Mouse (Mus musculus) forebrain, embryonic 11.5 days (tissue): Measurements from ENCODE around the gene Zhx3. TPM values are rescaled to one million over a fixed set of nuclear protein-coding genes. Genes with fewer than 3 reads are reported as not detected.

Experiments used
- ATAC-seq: fragments of 200-750 bp; cut with Nextera tagmentation; replicated peaks from 2 replicates; pipeline ENCODE4 v1.8.0; 2017; ENCODE audit warnings: moderate TSS enrichment; ENCODE audit not compliant: low FRiP score
- DNase-seq: peaks from one replicate; pipeline ENCODE4 v3.0.0-alpha.2; 2017; ENCODE audit warnings: low spot score
- H3K27ac ChIP-seq: fragments of 300-500 bp; sonication (generic); 2 replicates; pipeline ENCODE4 v1.5.1; 2014; ENCODE audit warnings: low read depth, low read length
- H3K27me3 ChIP-seq: fragments of 300-500 bp; sonication (generic); 2 replicates; pipeline ENCODE4 v1.6.1; 2014; ENCODE audit warnings: mild to moderate bottlenecking, low read length, mixed read lengths; ENCODE audit not compliant: control insufficient read depth, insufficient read depth
- H3K36me3 ChIP-seq: fragments of 300-500 bp; sonication (generic); 2 replicates; pipeline ENCODE4 v1.6.1; 2014; ENCODE audit warnings: mild to moderate bottlenecking, low read length, moderate library complexity, mixed read lengths; ENCODE audit not compliant: control insufficient read depth, insufficient read depth
- H3K4me1 ChIP-seq: fragments of 300-500 bp; sonication (generic); replicated peaks from 2 replicates; pipeline ENCODE4 v1.6.1; 2014; ENCODE audit warnings: low read length, mixed read lengths; ENCODE audit not compliant: control insufficient read depth, insufficient read depth
- H3K4me2 ChIP-seq: fragments of 300-500 bp; sonication (generic); 2 replicates; pipeline ENCODE4 v1.6.1; 2014; ENCODE audit warnings: low read depth, mild to moderate bottlenecking, low read length, moderate library complexity, mixed read lengths; ENCODE audit not compliant: severe bottlenecking
- H3K4me3 ChIP-seq: fragments of 300-500 bp; sonication (generic); 2 replicates; pipeline ENCODE4 v1.5.1; 2014; ENCODE audit warnings: low read depth, low read length
- H3K9ac ChIP-seq: fragments of 300-500 bp; sonication (generic); 2 replicates; pipeline ENCODE4 v1.6.1; 2014; ENCODE audit warnings: low read length
- H3K9me3 ChIP-seq: fragments of 300-500 bp; sonication (generic); 2 replicates; pipeline ENCODE4 v1.6.1; 2016; ENCODE audit warnings: low read length, mixed read lengths; ENCODE audit not compliant: control insufficient read depth
- WGBS: fragments of 180-500 bp; shearing (Covaris S2); extraction: QIAGEN DNeasy Blood & Tissue Kit; methylation state at CpG from one replicate; pipeline ENCODE4 v1.1.7; 2014; 5-methylcytosine and 5-hydroxymethylcytosine counted together
- polyA plus RNA-seq: library from polyadenylated mRNA; unstranded; fragments of >200 nt; fragmentation: Nextera tagmentation; extraction: Ambion mirVana; gene quantifications from 2 replicates; pipeline ENCODE4 v1.2.1, GENCODE M21; 2014

Zhx3 gene
- polyA plus RNA-seq, 1 experiment from 2014 or later = 10.0 TPM

DNA sequence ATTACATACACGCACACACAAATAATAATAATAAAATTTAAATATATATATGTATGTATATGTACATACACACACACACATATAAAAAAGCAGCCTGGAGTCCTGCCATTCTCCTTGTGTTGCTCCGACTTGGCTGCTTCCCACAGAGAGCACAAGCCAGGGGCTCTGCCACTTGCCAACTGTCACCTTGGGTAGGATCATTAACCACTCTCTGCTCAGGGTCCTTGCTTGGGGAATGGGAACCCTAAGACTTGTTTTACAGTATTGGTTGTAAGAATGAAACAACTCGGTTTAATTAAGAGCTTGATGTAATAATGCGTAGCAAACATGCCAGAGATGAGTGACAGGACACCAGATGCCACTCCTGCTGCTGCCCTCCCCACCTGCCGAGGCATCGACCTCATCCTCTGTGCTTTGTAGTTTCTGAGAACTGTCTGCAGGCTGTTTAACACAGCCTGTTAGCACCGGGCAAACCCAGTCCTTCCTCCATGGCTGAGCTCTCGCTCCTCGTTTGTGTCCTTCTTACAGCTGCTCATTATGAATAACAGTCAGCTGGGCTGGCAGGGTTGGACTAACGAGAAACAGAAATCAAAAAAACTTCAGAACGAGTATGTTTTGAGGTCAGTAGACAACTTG is 132.2 kb downstream of the Zhx3 start:
- Histone ChIP-seq H3K4me3 (no peak overlapping the region), H3K9ac (no peak overlapping the region), H3K27me3 (no peaks in the 10 kb centered on the region), H3K27ac (no peak overlapping the region), H3K36me3 (no peaks in the 10 kb centered on the region; the same call in 1 of the 2 replicates), H3K4me2 (no peak overlapping the region), H3K4me1 (0 out of 2 replicates have a peak, but pooled peaks cover 3% of the 10 kb centered on the region), H3K9me3 (no peaks in the 10 kb centered on the region)
- no peak for DNase-seq
- WGBS = 73% methylated on average over 11 of the region's 11 CpGs
- ATAC-seq = no peak

DNA sequence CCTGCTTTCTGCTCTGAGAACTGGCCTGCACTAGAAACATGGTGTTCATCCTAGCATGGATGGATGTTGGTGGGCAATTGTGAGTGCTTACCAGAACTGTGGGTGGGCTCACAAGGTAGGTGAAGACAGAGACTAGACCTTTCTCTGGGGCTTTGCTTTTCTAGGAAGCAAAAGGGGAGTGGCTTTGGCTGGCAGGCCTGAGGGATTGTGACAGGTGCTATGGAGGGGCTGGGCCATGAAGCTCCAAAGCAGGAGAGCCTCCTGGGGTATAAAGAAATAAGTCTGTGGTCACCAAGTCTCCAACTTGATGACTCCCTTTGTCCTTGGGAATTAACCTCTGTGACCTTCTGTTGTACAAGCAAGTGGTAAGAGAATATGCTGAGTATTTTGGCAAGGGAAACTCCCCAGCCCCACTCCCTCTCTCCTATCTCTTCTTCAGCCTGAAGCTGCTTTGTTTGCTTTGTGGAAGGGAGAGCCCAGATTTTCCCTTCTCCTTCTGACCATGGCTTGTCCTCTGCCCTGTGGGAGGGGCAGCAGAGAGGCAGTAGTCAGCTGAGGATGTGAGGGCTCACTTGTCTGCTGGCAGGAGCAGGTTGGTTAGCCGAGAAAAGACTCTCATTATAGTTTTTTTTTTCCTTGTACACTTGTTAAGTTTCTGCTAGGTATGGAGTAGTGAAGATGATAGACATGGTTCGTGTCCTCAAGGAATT is 133.0 kb downstream of the Zhx3 start:
- Histone ChIP-seq H3K9me3 (no peaks in the 10 kb centered on the region), H3K4me2 (no peak overlapping the region), H3K4me1 (0 out of 2 replicates have a peak, but pooled peaks cover 3% of the 10 kb centered on the region), H3K9ac (no peak overlapping the region), H3K4me3 (no peak overlapping the region), H3K36me3 (no peaks in the 10 kb centered on the region; the same call in 1 of the 2 replicates), H3K27me3 (no peaks in the 10 kb centered on the region), H3K27ac (no peak overlapping the region)
- DNase-seq (no peak), ATAC-seq (no peak)
- 58% methylated on average over 2 of the region's 2 CpGs for WGBS

DNA sequence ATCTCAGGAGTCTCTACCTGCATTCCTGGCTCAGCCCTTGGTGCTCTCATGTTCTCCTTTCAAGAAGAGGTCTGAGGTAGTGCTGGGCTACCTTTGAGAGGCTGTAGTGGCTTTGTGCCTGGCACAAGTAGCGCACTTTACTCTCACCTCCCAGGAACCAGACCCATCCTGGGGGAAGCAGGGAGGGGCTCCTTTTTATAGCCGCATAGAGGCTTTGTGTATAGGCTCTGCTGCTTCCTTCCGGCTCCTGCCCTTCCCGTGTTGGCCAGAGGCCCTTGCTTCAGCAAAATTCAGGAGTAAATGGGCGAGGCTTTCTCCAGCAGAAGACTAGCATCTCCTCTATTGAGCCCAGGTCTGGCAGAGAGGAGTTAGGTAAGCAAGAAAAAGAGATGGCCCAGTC is 134.4 kb downstream of the Zhx3 start:
- Histone ChIP-seq H3K4me3 (no peak overlapping the region), H3K27ac (no peak overlapping the region), H3K9me3 (no peaks in the 10 kb centered on the region), H3K27me3 (no peaks in the 10 kb centered on the region), H3K4me1 (0 out of 2 replicates have a peak, but pooled peaks cover 3% of the 10 kb centered on the region), H3K4me2 (no peak overlapping the region), H3K36me3 (no peaks in the 10 kb centered on the region; the same call in 1 of the 2 replicates), H3K9ac (no peak overlapping the region)
- WGBS = 83% methylated on average over 5 of the region's 5 CpGs
- no peak for DNase-seq
- ATAC-seq = no peak

DNA sequence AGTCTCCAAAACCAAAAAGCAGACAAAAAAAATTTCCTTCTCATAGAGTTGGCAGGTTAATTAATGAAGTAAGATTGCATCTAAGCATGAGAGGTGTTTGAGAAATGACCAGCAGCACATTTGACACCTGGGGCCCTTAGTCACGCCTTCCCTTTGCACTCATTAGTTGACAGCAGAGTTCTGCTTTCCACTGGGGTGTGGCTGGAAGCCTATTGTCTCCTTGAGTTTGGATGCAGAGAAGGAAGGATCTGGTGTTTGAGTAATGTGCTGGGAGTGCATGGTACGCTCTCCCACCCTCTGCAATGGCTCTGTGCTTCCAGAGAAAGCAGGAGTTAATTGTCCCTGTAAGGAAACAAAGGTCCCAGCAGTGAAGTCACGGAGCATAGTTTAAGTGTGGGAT is 136.3 kb downstream of the Zhx3 start:
- Histone ChIP-seq H3K4me2 (no peak overlapping the region), H3K36me3 (no peaks in the 10 kb centered on the region; the same call in 1 of the 2 replicates), H3K9me3 (no peaks in the 10 kb centered on the region), H3K4me1 (peaks cover 7% of the 10 kb centered on the region; the same call in 1 of the 2 replicates), H3K4me3 (no peak overlapping the region), H3K9ac (no peak overlapping the region), H3K27ac (no peak overlapping the region), H3K27me3 (no peaks in the 10 kb centered on the region)
- DNase-seq = no peak
- no peak for ATAC-seq
- WGBS = 98% methylated on average over 3 of the region's 3 CpGs

DNA sequence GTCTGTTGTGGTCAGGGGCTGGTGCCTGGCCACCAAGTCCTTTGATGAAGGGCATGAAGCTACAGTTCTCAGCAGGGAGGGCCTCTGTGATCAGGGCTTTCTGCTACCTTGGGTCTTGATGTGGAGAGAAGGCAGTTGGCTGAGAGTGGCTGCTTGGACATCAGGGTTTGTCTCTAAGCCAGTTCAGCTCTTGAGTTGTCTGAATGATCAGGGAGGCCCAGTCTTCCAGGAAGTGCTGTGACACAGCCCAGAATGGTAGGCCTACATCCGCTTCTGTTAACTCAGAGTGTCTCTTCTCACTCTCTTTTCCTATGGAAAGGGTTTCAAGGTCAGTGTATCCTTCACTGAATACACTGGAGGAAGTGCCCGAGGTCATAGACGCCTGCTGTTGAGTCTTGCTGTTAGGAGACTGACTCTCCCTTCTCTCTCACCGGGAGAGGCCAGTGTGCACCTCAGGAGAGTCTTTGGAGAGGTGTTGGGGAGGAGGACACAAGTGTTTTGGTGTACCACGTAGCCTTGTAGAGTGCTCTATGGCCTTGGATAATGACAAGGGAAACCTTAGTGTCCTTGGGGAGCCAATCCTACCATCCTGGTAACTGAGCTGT is 137.0 kb downstream of the Zhx3 start:
- Histone ChIP-seq H3K4me3 (no peak overlapping the region), H3K27me3 (no peaks in the 10 kb centered on the region), H3K9ac (no peak overlapping the region), H3K4me2 (no peak overlapping the region), H3K9me3 (no peaks in the 10 kb centered on the region), H3K36me3 (no peaks in the 10 kb centered on the region; the same call in 1 of the 2 replicates), H3K4me1 (peaks cover 8% of the 10 kb centered on the region; the same call in 1 of the 2 replicates), H3K27ac (no peak overlapping the region)
- 89% methylated on average over 5 of the region's 5 CpGs for WGBS
- DNase-seq = no peak
- no peak for ATAC-seq

DNA sequence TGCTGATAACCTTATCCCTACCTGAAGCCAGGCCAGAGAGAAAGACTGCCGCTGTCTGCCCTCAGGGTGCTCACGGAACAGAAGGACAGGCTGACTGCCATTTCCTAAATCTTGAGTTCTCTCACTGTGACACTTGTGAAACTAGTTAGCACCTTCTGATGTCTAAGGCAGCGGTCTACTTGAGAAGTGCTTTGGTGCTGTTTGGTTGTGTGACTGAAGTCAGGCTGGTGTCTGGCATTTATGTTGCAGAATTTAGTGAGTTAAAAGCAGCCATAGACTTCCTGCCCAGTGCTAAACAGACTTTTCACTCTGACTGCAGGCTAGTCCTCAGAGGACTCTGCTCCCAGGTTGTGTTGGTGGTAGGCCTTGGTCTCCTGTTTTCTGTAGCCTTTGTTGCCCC is 138.5 kb downstream of the Zhx3 start:
- Histone ChIP-seq H3K36me3 (no peaks in the 10 kb centered on the region; the same call in 1 of the 2 replicates), H3K4me2 (0 out of 2 replicates have a peak overlapping the region, but pooled peaks have one; percentile 12), H3K9ac (no peak overlapping the region), H3K4me3 (no peak overlapping the region), H3K9me3 (no peaks in the 10 kb centered on the region), H3K4me1 (peaks cover 9% of the 10 kb centered on the region), H3K27ac (no peak overlapping the region), H3K27me3 (no peaks in the 10 kb centered on the region)
- DNase-seq = no peak
- 97% methylated on average over 3 of the region's 3 CpGs for WGBS
- no peak for ATAC-seq

DNA sequence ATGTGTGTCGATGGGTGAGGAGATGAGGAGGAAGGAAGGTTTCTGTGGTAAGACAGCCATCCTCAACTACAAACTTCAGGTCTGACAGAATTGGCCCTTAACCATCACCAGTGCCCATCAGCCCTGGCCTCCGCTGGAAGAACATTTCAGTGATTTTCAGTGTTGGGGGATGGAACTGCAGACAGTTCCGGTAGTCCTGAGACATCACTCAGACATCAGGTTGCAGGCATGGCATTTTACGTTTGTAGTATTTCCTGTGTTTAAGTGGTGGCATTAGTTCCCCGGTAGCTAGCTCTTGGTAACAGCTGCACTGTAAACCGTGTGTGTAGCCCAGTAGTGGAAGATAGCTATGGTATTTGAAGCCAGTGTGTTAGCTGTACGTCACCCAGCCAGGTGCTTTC is 139.7 kb downstream of the Zhx3 start:
- peaks cover 9% of the 10 kb centered on the region for H3K4me1 ChIP-seq
- DNase-seq = peak; percentile 40
- ATAC-seq = no peak
- peak overlapping the region; percentile 93 for H3K4me2 ChIP-seq
- no peaks in the 10 kb centered on the region; the same call in 1 of the 2 replicates for H3K36me3 ChIP-seq
- no peaks in the 10 kb centered on the region for H3K9me3 ChIP-seq
- 78% methylated on average over 7 of the region's 7 CpGs for WGBS
- peak overlapping the region; percentile 99 for H3K9ac ChIP-seq
- H3K27ac ChIP-seq = no peak overlapping the region
- peak overlapping the region; percentile 88 for H3K4me3 ChIP-seq
- H3K27me3 ChIP-seq = no peaks in the 10 kb centered on the region

DNA sequence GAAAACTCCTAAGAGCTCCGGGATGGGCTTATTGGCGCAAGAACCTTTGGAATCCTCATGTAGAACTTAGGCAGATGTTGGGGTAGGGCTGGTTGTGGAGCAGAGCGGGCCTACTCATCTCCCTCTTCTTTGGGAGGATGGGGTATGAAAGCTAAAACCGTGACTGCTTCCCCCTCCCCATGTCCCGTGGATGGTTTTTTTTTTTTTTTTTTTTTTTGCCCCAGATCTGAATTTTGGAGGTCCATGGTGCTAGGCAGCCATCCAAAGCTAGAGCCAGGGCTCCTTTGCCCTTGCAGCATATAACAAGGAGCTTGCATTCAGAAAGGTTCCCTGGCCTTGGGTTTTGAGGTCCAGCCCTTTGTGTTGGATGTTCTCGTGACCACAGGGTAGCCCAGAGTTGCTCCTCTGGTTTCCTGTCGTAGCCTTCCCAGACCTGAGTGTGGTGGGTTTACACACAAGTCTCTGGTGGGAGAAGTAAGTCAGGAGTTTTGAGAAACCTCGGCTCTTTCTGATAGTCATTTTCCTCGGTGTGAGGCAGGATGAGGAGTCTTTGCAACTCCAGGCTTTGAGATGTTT is 140.3 kb downstream of the Zhx3 start:
- Histone ChIP-seq H3K27ac (no peak overlapping the region), H3K4me2 (peak overlapping the region; percentile 93), H3K9me3 (no peaks in the 10 kb centered on the region), H3K9ac (peak overlapping the region; percentile 99), H3K27me3 (no peaks in the 10 kb centered on the region), H3K36me3 (no peaks in the 10 kb centered on the region; the same call in 1 of the 2 replicates), H3K4me1 (peaks cover 9% of the 10 kb centered on the region), H3K4me3 (peak overlapping the region; percentile 88)
- 55% methylated on average over 9 of the region's 9 CpGs for WGBS
- peak; percentile 49 for DNase-seq
- no peak for ATAC-seq
